Mouse (Mus musculus) layer of hippocampus, adult 8-10 months (tissue): ENCODE measurements around the gene Tuba1b. TPM values are rescaled to one million over a fixed set of nuclear protein-coding genes. Genes with fewer than 3 reads are reported as not detected.
"Not testable (repeated sequence)": the region's sequence is repeated elsewhere in the genome, so short reads cannot be mapped to it uniquely, and the experiment has no call there.

Experiments used
- DNase-seq, 2 experiments: peaks; one replicate each; pipeline ENCODE4 v3.0.0; 2022; ENCODE audit warnings: low spot score in 2 of 2
- total RNA-seq, 4 experiments: library from RNA; stranded (reverse); gene quantifications; 2 replicates each; pipeline ENCODE4 v1.2.4; 2022

Tuba1b gene
- 100 to 1,000 TPM; 488 to 526 (median 515) TPM for total RNA-seq

GRCm38 (mm10) chr15:98934217-98934839, at the start of gene Tuba1b:
Gene Tuba1b, minus strand, starts transcription at chr15:98934565.
- peak; percentile 82 to 88 for DNase-seq

DNA sequence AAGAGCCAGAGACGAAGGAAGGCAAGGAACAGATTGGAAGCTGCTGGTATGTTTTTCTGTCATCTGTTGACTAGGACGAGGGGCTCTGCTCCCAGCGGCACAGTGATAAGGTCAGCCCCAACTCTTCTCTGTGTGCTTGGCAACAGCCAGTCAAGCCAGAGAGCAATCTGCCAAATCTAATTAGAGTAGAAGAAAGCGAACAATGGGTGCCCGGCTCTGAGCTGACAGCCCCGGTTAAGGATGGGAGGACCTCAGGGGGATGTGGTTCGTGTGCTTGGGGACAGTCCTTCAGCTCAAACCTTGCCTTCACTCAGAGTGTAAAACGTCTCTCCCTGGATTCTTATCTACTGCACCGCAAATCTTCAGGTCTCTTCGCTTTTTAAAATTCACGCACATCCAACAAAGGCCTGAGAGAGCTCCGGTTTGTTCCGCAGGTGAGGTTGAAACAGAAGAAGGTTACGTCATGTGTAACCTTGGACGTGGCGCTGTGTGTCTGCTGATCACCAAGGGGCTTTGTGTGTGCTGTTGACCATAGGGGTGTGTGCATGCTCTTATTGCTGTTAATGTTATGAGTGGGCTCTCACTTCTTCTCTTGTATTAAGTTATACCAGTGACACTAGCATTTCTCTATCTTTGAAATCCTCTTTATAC, 49.2 kb upstream of the Tuba1b start:
- DNase-seq = no peak

- no peak for DNase-seq
Observed at GRCm38 (mm10) chr15:98982100-98982499, 47.7 kb upstream of the Tuba1b start.

- DNase-seq = no peak
Observed at GRCm38 (mm10) chr15:98980012-98980614, 45.7 kb upstream of the Tuba1b start.

DNA sequence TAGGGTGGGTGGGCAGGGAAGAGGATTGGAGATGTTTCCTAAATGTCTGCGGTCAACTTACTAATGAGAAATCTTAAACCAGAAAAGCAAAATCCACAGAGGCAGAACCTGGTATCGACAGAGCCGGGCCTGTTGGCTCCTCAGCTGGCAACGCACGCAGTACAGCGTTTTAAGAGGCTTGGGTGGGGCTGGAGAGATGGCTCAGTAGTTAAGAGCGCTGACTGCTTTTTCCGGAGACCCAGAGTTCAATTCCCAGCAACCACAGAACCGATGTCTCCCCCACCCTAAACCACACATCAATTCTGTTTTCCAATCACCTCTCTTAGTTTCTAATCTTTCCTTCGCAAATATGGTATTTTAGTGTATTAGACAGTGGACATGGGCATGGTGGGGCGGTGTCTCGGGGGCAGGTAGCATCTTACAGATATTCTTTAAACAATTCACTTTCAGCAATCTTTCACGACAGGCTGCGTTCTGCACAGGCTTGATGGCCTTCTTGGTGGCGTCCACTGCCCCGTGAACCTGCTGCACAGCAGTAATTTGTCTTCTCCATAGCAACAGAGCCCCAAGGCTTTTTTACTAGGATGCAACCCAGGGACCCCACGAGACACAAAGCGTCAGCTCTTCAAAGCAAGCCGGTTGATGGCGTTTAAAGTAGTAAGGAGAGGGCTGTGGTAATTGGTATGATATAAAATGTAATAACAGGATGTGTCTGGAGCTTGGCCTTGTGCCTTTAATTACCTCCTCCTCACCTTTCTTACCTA, 44.2 kb upstream of the Tuba1b start:
- DNase-seq = no peak

GRCm38 (mm10) chr15:98977759-98978408, 43.5 kb upstream of the Tuba1b start:
- no peak for DNase-seq

GRCm38 (mm10) chr15:98976763-98977758, 42.7 kb upstream of the Tuba1b start:
- no peak for DNase-seq

DNA sequence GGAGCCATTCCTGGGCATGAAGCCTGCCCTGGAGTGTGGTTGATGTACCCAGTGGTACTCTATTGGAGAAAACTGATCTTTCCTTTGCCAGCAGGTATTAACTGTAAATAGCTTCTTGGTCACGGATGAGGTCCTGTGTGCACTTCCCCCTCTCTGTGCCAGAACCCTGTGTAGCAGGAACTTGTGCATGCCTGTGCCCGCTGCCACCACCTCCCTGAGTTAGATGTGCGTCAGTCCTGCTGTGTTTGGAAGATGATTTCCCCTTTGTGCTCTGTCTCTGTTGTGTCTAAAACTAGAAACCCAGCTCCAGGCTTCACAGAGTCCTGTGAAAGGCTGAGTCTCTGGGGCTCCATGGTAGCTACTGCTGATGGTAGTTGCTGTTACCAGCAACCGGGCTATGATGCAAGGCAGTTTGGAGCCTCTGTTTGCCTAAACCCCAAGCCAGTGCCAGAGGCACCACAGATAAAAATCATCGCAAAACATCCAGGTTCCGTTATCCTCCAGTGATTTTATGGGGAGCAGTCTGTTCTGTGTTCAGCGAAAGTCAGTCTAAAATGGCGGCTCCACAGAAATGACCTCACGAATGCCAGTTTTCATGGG, 38.8 kb upstream of the Tuba1b start:
- no peak for DNase-seq

GRCm38 (mm10) chr15:98971576-98972320, 37.4 kb upstream of the Tuba1b start:
- DNase-seq = not testable (repeated sequence)

- peak in 1 of 2 experiments; percentile 74 for DNase-seq
Observed at GRCm38 (mm10) chr15:98971111-98971510, 36.7 kb upstream of the Tuba1b start.

DNA sequence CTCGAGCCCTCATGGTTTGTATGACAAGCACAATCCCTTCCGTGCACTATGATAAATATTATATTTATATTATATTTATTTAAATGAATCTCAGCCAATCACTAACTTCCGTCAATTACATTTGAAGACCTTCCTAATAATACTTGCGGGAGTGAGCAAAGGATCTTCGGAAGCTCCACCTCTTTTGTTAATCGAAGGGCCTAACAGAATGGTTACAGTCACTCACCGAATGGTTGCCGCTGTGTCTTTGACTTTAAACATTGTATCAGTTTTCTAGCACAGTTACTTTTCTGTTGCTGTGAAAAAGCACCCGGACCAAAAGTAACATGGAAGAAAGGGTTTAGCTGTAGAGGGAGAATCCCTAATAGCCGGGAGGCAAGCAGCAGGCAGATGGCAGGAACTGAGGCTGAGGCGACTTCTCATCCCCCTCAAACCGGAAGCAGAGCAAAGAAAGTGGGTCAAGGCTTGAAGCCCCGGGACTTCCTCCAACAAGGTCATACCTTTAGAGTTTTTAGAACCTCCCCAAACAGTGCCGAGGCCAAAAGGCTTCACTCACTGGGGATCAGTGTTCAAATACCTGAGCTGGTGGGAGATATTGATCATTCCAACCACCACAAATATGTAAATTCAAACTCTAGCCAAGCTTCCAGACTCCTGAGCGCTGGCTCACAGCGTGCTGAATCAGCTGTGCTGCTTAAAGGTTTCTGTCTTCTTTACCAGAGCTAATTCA, 35.2 kb upstream of the Tuba1b start:
- no peak for DNase-seq

DNA sequence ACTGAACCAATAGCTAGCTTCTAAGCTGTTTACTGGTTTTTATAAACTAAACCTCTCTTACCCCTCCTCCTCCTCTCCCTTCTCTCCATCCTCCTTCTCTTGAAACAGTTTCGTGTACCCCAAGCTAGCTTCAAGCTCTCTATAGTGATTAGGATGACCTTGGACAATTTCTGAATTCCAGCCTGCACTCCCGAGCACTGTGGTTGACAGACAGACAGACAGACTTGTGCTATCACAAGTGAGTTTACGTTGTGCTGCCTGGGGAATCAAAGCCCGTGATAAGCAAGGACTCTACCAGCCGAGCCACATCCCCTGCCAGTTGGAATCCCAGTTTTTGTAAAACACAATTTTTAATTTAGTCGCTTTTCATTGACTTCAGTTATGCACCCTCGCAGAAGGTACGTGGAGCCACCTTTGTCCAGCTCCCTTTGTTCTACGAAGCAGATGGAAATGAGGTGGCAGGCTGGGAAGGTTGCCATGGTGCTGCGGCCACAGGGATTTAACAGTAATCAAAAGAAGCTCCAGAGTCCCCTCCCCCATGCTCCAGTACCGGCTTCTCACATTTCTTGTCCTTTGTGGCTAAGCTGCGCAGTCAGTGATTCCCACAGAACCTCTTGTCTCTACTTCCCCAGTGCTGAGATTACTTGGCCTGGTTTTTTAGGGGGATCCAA, 34.5 kb upstream of the Tuba1b start:
- DNase-seq = peak in 1 of 2 experiments; percentile 51

- no peak for DNase-seq
Observed at GRCm38 (mm10) chr15:98959531-98959930, 25.2 kb upstream of the Tuba1b start.

GRCm38 (mm10) chr15:98958901-98959420, 24.6 kb upstream of the Tuba1b start:
- no peak for DNase-seq

GRCm38 (mm10) chr15:98957475-98957874, 23.1 kb upstream of the Tuba1b start:
- no peak for DNase-seq

DNA sequence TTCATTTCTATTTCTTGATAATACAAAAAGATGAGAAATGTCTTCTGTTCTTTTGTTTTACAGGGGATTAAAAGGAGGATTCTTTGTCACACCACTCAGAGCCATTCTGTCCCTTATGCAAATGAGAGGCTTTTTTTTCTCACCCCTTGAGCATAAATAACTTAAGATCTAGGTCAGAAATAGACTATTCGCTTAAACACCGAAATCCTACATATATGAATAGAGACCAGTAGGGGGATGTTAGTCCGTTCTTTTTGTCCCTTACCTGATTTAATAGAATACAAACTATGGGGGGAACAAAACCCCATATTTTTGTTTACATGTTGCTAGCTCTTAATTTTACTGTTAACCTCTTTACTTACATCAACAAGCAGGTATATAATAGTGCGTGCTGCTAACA, 21.6 kb upstream of the Tuba1b start:
- no peak for DNase-seq

- no peak for DNase-seq
Observed at GRCm38 (mm10) chr15:98955324-98955723, 21.0 kb upstream of the Tuba1b start.
